Mouse (Mus musculus) myocyte (in vitro differentiated cells): Measurements from ENCODE around the gene Gpr19. TPM values are rescaled to one million over a fixed set of nuclear protein-coding genes. Genes with fewer than 3 reads are reported as not detected.

Source experiments
- H3K27me3 ChIP-seq: one replicate; pipeline ENCODE4 v1.6.1; 2011; ENCODE audit not compliant: control insufficient read depth, insufficient read depth, insufficient read length
- H3K36me3 ChIP-seq: one replicate; pipeline ENCODE4 v1.6.1; 2011; ENCODE audit not compliant: control insufficient read depth, insufficient read depth
- H3K4me2 ChIP-seq: one replicate; pipeline ENCODE4 v1.6.1; 2011; ENCODE audit warnings: low read depth, control low read depth
- H3K4me3 ChIP-seq: one replicate; pipeline ENCODE4 v1.5.1; 2011; ENCODE audit warnings: mild to moderate bottlenecking, control low read depth, moderate library complexity
- H3K79me2 ChIP-seq: one replicate; pipeline ENCODE4 v1.6.1; 2011; ENCODE audit not compliant: control insufficient read depth, insufficient read depth
- H3ac ChIP-seq: one replicate; pipeline ENCODE4 v1.6.1; 2011; ENCODE audit not compliant: control insufficient read depth, insufficient read length
- CEBPB ChIP-seq: IDR thresholded peaks from 2 replicates; pipeline ENCODE4 v1.6.1; 2011; ENCODE audit warnings: mild to moderate bottlenecking, moderate library complexity; ENCODE audit not compliant: poor library complexity, insufficient read depth, severe bottlenecking
- E2F4 ChIP-seq: IDR thresholded peaks from one replicate; pipeline ENCODE4 v1.6.1; 2011; ENCODE audit warnings: mild to moderate bottlenecking, control low read depth, moderate library complexity; ENCODE audit not compliant: insufficient read depth
- MAX ChIP-seq: IDR thresholded peaks from one replicate; pipeline ENCODE4 v1.6.1; 2011; ENCODE audit warnings: low read depth, mild to moderate bottlenecking, control low read depth
- MYOD1 ChIP-seq, 3 experiments: IDR thresholded peaks; one replicate each; pipeline ENCODE4 v1.6.1; 2011; ENCODE audit warnings: control low read depth in 2 of 3, low read depth in 2 of 3, mild to moderate bottlenecking in 2 of 3, moderate library complexity in 1 of 3; ENCODE audit not compliant: insufficient read length in 2 of 3, control insufficient read depth in 1 of 3
- MYOG ChIP-seq, 3 experiments: IDR thresholded peaks; one replicate each; pipeline ENCODE4 v1.6.1; 2011; ENCODE audit warnings: control low read depth in 2 of 3, low read depth in 2 of 3, mild to moderate bottlenecking in 2 of 3; ENCODE audit not compliant: insufficient read length in 2 of 3, control insufficient read depth in 1 of 3, insufficient read depth in 1 of 3
- POLR2A ChIP-seq: IDR thresholded peaks from one replicate; pipeline ENCODE4 v1.6.1; 2011; ENCODE audit warnings: low read depth, mild to moderate bottlenecking, control low read depth, moderate library complexity; ENCODE audit not compliant: insufficient read length
- POLR2AphosphoS2 ChIP-seq: IDR thresholded peaks from one replicate; pipeline ENCODE4 v1.6.1; 2011; ENCODE audit warnings: low read depth, control low read depth; ENCODE audit not compliant: insufficient read length
- REST ChIP-seq: IDR thresholded peaks from one replicate; pipeline ENCODE4 v1.6.1; 2011; ENCODE audit warnings: mild to moderate bottlenecking, control low read depth, moderate library complexity; ENCODE audit not compliant: insufficient read depth, insufficient read length
- SRF ChIP-seq: IDR thresholded peaks from one replicate; pipeline ENCODE4 v1.6.1; 2011; ENCODE audit warnings: low read depth; ENCODE audit not compliant: control insufficient read depth, insufficient read length
- TCF12 ChIP-seq: IDR thresholded peaks from one replicate; pipeline ENCODE4 v1.6.1; 2011; ENCODE audit warnings: mild to moderate bottlenecking, control low read depth; ENCODE audit not compliant: poor library complexity, insufficient read depth, severe bottlenecking
- TCF3 ChIP-seq: IDR thresholded peaks from one replicate; pipeline ENCODE4 v1.6.1; 2011; ENCODE audit warnings: low read depth, control low read depth; ENCODE audit not compliant: insufficient read length
- USF1 ChIP-seq: IDR thresholded peaks from one replicate; pipeline ENCODE4 v1.6.1; 2011; ENCODE audit warnings: low read depth, mild to moderate bottlenecking, control low read depth, moderate library complexity
- polyA plus RNA-seq: library from polyadenylated mRNA; unstranded; fragments of >200 nt; fragmentation: generic; extraction: Trizol; gene quantifications from one replicate; pipeline ENCODE4 v1.2.1, GENCODE M21; 2012; ENCODE audit warnings: missing spikeins

Gene Gpr19
- polyA plus RNA-seq, 1 experiment: 2.2 TPM

DNA sequence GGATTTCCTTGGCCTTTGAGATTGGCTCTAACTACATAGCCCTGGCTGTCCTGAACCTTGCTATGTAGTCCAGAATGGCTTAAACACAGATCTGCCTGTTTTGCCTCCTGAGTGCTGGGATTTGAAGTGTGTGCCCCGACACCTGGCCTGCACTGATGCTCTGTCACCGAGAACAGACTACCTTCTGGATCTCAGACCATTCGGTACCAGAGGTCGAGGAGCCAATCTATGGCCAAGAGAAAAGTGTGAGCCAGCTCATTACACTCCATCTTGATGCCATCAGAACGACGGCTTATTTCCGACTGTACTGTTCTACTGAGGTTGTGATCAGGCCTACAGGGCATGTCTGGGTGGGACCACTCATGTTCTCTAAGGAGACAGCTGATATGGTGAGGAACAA is 32.3 kb downstream of the Gpr19 start:
- no peak overlapping the region for H3K4me3 ChIP-seq
- no peak for TF ChIP-seq POLR2A
- TF ChIP-seq SRF: no peak
- no peak for TF ChIP-seq POLR2AphosphoS2
- no peak for TF ChIP-seq E2F4
- no peak for TF ChIP-seq MYOD1 (IDR thresholded peaks at IDR 0.05; ENCODE audit: control insufficient read depth in 1 of 3, insufficient read length in 2 of 3, low read depth in 2 of 3)
- no peak for TF ChIP-seq TCF3
- H3K36me3 ChIP-seq: no peaks in the 10 kb centered on the region
- no peak overlapping the region for H3ac ChIP-seq
- H3K79me2 ChIP-seq: no peaks in the 10 kb centered on the region
- no peaks in the 10 kb centered on the region for H3K27me3 ChIP-seq
- H3K4me2 ChIP-seq: no peak overlapping the region

DNA sequence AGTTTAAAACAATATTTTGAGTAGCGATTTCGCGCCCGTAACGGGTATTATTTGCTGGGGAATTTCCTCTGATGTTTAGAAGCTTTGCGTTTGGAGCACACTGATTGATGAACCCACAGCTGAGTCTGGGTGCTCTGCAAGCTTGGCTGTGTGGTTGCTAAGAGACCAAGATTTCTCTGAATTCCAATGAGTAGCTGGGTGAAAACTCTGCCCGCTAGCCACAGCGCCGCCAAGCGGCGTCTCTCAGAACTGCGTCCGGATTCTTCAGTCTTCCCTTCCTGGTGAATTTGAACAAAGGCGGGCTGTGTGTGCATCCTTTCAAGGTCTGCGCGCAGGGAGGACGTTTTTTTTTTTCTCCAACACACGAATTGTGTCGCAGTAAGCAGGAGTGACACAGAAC is 35.2 kb downstream of the Gpr19 start:
- TF ChIP-seq SRF (no peak), MYOD1 (IDR thresholded peaks at IDR 0.05; ENCODE audit: control insufficient read depth in 1 of 3, insufficient read length in 2 of 3, low read depth in 2 of 3) (no peak), REST (no peak), MAX (no peak), E2F4 (no peak), TCF3 (no peak)
- no peak overlapping the region for H3K4me3 ChIP-seq
- no peaks in the 10 kb centered on the region for H3K36me3 ChIP-seq
- peak overlapping the region; percentile 72 for H3K4me2 ChIP-seq
- no peaks in the 10 kb centered on the region for H3K79me2 ChIP-seq
- H3K27me3 ChIP-seq: no peaks in the 10 kb centered on the region
- H3ac ChIP-seq: no peak overlapping the region

DNA sequence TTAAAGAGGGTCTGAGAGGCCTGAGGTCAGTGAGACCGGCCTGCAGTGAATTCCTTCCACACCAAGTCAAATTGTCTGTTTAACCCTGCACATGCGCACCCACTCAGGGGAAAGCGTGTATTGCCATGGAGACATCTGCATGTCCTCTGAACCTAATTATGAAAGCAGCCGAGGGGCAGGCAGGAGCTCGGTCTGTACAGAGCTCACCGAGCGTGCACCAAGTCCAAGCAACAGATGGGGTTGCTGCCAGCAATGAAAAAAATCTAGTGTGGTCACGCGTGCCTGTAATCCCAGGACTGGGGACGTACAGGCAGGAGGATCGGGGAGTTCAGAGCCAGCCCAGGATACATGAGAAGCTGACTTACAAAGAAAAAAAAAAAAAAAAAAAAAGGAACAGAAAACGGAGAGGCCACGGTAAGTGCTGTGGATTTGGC is 35.7 kb downstream of the Gpr19 start:
- TF ChIP-seq USF1: peak; percentile 55
- no peak for TF ChIP-seq CEBPB
- Histone ChIP-seq H3K4me3 (no peak overlapping the region), H3K27me3 (no peaks in the 10 kb centered on the region), H3K79me2 (no peaks in the 10 kb centered on the region), H3K36me3 (no peaks in the 10 kb centered on the region), H3ac (no peak overlapping the region), H3K4me2 (peak overlapping the region; percentile 72)

DNA sequence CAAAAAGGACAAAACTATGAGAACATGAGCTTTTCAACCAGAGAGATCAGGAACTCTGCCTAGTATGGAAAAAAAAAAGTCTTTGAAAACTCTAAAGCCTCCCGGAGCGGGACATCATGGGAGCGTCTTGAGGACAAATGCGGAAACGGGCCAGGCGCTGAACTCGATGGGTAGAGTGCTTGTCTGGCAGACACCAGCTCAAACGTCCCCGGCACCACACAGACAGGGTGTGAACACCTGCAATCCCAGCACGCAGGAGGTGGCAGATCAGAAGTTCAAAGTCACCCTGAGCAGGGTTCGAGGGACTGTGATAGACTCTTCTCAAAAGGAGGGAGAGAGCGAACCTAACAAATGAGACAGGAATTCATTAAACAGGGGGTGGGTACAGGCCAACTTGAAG is 37.0 kb downstream of the Gpr19 start:
- Histone ChIP-seq H3K4me2 (no peak overlapping the region), H3ac (no peak overlapping the region), H3K36me3 (no peaks in the 10 kb centered on the region), H3K4me3 (no peak overlapping the region), H3K79me2 (no peaks in the 10 kb centered on the region), H3K27me3 (no peaks in the 10 kb centered on the region)
- TF ChIP-seq CEBPB (no peak), TCF12 (no peak), MAX (no peak), MYOD1 (IDR thresholded peaks at IDR 0.05; ENCODE audit: control insufficient read depth in 1 of 3, insufficient read length in 2 of 3, low read depth in 2 of 3) (no peak), MYOG (IDR thresholded peaks at IDR 0.05; ENCODE audit: control insufficient read depth in 1 of 3, insufficient read depth in 1 of 3, insufficient read length in 2 of 3, low read depth in 2 of 3) (no peak), REST (no peak), TCF3 (no peak), POLR2A (no peak), SRF (no peak), POLR2AphosphoS2 (no peak), E2F4 (no peak), USF1 (no peak)

DNA sequence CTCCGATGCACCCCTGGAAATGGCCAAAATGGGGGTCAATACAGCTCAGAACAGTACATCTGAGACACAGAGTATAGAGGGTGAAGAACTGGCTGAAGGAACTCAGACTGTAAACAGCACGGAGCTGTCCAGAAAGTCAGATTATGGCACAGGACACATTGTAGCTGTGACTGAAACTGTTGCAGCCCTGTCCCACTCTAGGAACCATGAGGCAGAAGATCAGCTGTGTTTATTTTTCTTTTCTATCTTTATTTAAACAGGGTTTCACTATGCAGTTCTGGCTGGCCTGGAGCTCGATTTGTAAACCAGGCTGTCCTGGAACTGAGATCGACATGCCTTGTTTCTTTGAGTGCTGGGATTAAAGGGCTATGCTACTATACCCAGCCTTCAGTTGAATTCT is 38.1 kb downstream of the Gpr19 start:
- no peaks in the 10 kb centered on the region for H3K36me3 ChIP-seq
- H3K4me3 ChIP-seq: no peak overlapping the region
- no peaks in the 10 kb centered on the region for H3K27me3 ChIP-seq
- no peak overlapping the region for H3K4me2 ChIP-seq
- TF ChIP-seq TCF3 (no peak), POLR2A (no peak), POLR2AphosphoS2 (no peak)
- no peak overlapping the region for H3ac ChIP-seq
- H3K79me2 ChIP-seq: no peaks in the 10 kb centered on the region

DNA sequence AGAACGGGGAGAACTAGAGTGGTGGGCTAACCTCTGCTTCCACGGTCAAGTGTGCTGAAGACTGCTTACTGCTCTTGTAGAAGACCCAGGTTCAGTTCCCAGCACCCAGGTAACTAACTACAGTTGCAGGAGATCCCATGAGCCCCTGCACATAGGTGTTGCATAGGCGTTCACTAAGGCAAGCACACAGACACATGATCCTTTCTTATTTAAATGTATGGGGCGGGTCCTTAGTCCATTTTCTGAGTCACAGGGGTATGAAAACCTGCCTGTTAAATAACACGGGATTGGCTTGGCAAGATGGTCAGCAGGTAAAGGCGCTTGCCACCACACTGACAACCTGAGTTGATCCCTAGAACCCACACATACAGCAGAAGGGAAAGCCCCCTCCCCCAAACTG is 39.4 kb downstream of the Gpr19 start:
- no peaks in the 10 kb centered on the region for H3K36me3 ChIP-seq
- TF ChIP-seq E2F4 (no peak), REST (no peak), USF1 (no peak), MYOD1 (IDR thresholded peaks at IDR 0.05; ENCODE audit: control insufficient read depth in 1 of 3, insufficient read length in 2 of 3, low read depth in 2 of 3) (no peak), SRF (no peak), TCF3 (no peak), MAX (no peak), POLR2AphosphoS2 (no peak), MYOG (IDR thresholded peaks at IDR 0.05; ENCODE audit: control insufficient read depth in 1 of 3, insufficient read depth in 1 of 3, insufficient read length in 2 of 3, low read depth in 2 of 3) (no peak), CEBPB (no peak), TCF12 (no peak), POLR2A (no peak)
- H3K4me3 ChIP-seq: no peak overlapping the region
- no peak overlapping the region for H3K4me2 ChIP-seq
- no peak overlapping the region for H3ac ChIP-seq
- H3K79me2 ChIP-seq: no peaks in the 10 kb centered on the region
- H3K27me3 ChIP-seq: no peaks in the 10 kb centered on the region
